ENCODE assay signal across 18 mouse cellular contexts in the genomic region with DNA sequence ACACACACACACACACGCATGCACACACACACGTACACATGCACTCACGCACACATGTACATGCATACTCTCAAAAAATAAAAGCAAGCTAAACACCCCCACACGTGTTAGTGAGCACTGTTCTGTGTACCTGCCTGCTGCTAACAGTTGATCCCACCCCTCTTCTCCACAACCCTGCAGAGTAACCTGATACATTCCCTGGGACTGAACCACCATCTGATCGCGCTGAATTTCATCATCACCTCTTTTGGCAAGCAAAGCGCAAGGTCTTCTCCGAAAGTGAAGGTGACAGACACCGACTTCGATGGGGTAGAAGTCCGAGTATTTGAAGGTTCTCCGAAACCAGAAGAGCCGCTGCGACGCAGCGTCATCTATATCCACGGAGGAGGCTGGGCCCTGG. TPM values are rescaled to one million over a fixed set of nuclear protein-coding genes. Genes with fewer than 3 reads are reported as not detected.
A peak's percentile ranks its signal among the peaks of the same experiment; 100 is the strongest.
DNase-seq lines count a peak whose midpoint lies in the region; ATAC-seq and TF ChIP-seq lines count a peak whose summit lies in the region.
"Had no signal": no experiment of that assay in that cellular context is flagged by ENCODE, and none has a peak within 500 bp of the region (broad histone marks: within the 10 kb centered on the region; RNA-seq: fewer than 3 reads in every experiment).

No protein-coding gene starts in this region.

- no peaks in the 10 kb centered on the region for H3K4me1 ChIP-seq in liver, embryonic 16.5 days (ENCODE audit: control insufficient read depth, low read depth, low read length)
- no peaks in the 10 kb centered on the region for H3K4me1 ChIP-seq in liver, embryonic 11.5 days (replicated peaks; ENCODE audit: control insufficient read depth, insufficient read depth, low read length)
- peaks cover 6% of the 10 kb centered on the region for H3K4me1 ChIP-seq in bone marrow, adult 2 months (ENCODE audit: control insufficient read depth, insufficient read depth, low read length)
- H3K4me1 ChIP-seq: embryonic facial prominence, embryonic 13.5 days; forebrain, embryonic 13.5 days; forebrain, embryonic 15.5 days had no signal

- no peak for DNase-seq in frontal cortex, postnatal 10 days (ENCODE audit: low spot score in 2 of 2)
- DNase-seq in liver, embryonic 11.5 days (ENCODE audit: low spot score), result no peak
- no peak for DNase-seq in urinary bladder, adult 2 months (ENCODE audit: low spot score)
- DNase-seq: adrenal gland, adult 2 months; adrenal gland, postnatal 10 days; adrenal gland, postnatal 25 days; cerebellum, adult 11-12 months; cerebellum, adult 2 months; cerebellum, adult 9-10 months; cerebellum, postnatal 10 days; cerebellum, postnatal 25 days; forebrain, postnatal 0 days had no signal

- no peak overlapping the region for H3K4me2 ChIP-seq in liver, embryonic 16.5 days (ENCODE audit: low read depth, low read length)
- no peak overlapping the region for H3K4me2 ChIP-seq in liver, embryonic 11.5 days
- H3K4me2 ChIP-seq: embryonic facial prominence, embryonic 13.5 days; forebrain, embryonic 13.5 days; forebrain, embryonic 15.5 days had no signal

- H3K36me3 ChIP-seq in liver, embryonic 16.5 days (ENCODE audit: control insufficient read depth, insufficient read depth), result peaks cover 4% of the 10 kb centered on the region; the same call in 1 of the 2 replicates
- H3K36me3 ChIP-seq in liver, embryonic 11.5 days (ENCODE audit: control insufficient read depth, insufficient read depth, low read length), result no peaks in the 10 kb centered on the region
- H3K36me3 ChIP-seq: embryonic facial prominence, embryonic 13.5 days; forebrain, embryonic 15.5 days had no signal

- no peak overlapping the region for H3K9ac ChIP-seq in liver, embryonic 16.5 days (ENCODE audit: low read depth, low read length)
- H3K9ac ChIP-seq in liver, embryonic 11.5 days (ENCODE audit: low read depth, low read length), result no peak overlapping the region
- H3K9ac ChIP-seq: embryonic facial prominence, embryonic 13.5 days; forebrain, embryonic 13.5 days; forebrain, embryonic 15.5 days; forebrain, postnatal 0 days had no signal

- no peak overlapping the region for H3K27ac ChIP-seq in liver, embryonic 16.5 days (ENCODE audit: low read length)
- no peak overlapping the region for H3K27ac ChIP-seq in liver, embryonic 11.5 days (ENCODE audit: low read depth, low read length)
- H3K27ac ChIP-seq in bone marrow, adult 2 months (ENCODE audit: control insufficient read depth, insufficient read depth, low read depth, low read length, poor library complexity), result peak overlapping the region; percentile 44; the same call in 1 of the 2 replicates
- H3K27ac ChIP-seq: embryonic facial prominence, embryonic 13.5 days; forebrain, embryonic 13.5 days; forebrain, embryonic 15.5 days had no signal

- no peak overlapping the region for H3K4me3 ChIP-seq in liver, embryonic 16.5 days (ENCODE audit: low read depth, low read length)
- no peak overlapping the region for H3K4me3 ChIP-seq in liver, embryonic 11.5 days (ENCODE audit: low read depth, low read length)
- H3K4me3 ChIP-seq in bone marrow, adult 2 months (replicated peaks; ENCODE audit: control insufficient read depth, low read depth, low read length), result no peak overlapping the region
- H3K4me3 ChIP-seq: embryonic facial prominence, embryonic 13.5 days; forebrain, embryonic 13.5 days; forebrain, embryonic 15.5 days had no signal

- TF ChIP-seq POLR2A in bone marrow, adult 2 months (IDR thresholded peaks at IDR 0.05; ENCODE audit: borderline replicate concordance, control insufficient read depth, low read depth, low read length), result no peak

- no peak for TF ChIP-seq CTCF in bone marrow, adult 2 months (IDR thresholded peaks at IDR 0.05; ENCODE audit: control insufficient read depth, insufficient read depth, low read length)

- no peaks in the 10 kb centered on the region for H3K27me3 ChIP-seq in liver, embryonic 16.5 days (ENCODE audit: control insufficient read depth, insufficient read depth, low read depth, low read length)
- no peaks in the 10 kb centered on the region for H3K27me3 ChIP-seq in liver, embryonic 11.5 days (replicated peaks; ENCODE audit: control insufficient read depth, insufficient read depth, low read length)
- H3K27me3 ChIP-seq: embryonic facial prominence, embryonic 13.5 days; forebrain, embryonic 13.5 days; forebrain, embryonic 15.5 days had no signal

- WGBS in liver, embryonic 16.5 days (ENCODE audit: insufficient replicate concordance), result 73% methylated on average over 17 of the region's 17 CpGs
- WGBS in liver, embryonic 11.5 days, result 66% methylated on average over 17 of the region's 17 CpGs
- WGBS in bone marrow, adult 2 months, result 86% methylated on average over 17 of the region's 17 CpGs

- no peaks in the 10 kb centered on the region for H3K9me3 ChIP-seq in liver, embryonic 16.5 days (replicated peaks; ENCODE audit: control insufficient read depth, low read length)
- H3K9me3 ChIP-seq in liver, embryonic 11.5 days (ENCODE audit: control insufficient read depth, low read length), result no peaks in the 10 kb centered on the region
- H3K9me3 ChIP-seq: embryonic facial prominence, embryonic 13.5 days; forebrain, embryonic 13.5 days; forebrain, embryonic 15.5 days had no signal

- 0 out of 2 replicates have a peak, but pooled peaks have one; percentile 36 for ATAC-seq in frontal cortex, adult (ENCODE audit: low TSS enrichment)
- ATAC-seq in liver, embryonic 16.5 days (ENCODE audit: low read depth), result peak; percentile 58; the same call in 1 of the 2 replicates
- no peak for ATAC-seq in liver, embryonic 11.5 days (replicated peaks; ENCODE audit: low FRiP score)
- ATAC-seq: forebrain, embryonic 13.5 days; forebrain, embryonic 15.5 days; forebrain, postnatal 0 days had no signal

RNA-seq across cellular contexts. Expression of gene Nceh1, which starts 39.7 kb away (rescaled TPM):
- 6.1 and 7.2 TPM in 2 replicates for polyA plus RNA-seq in liver, embryonic 16.5 days (2015; fragmentation: Nextera tagmentation; extraction: Ambion mirVana)
- 4.2 and 5.0 TPM in 2 replicates for polyA plus RNA-seq in liver, embryonic 11.5 days (2014; fragmentation: Nextera tagmentation; extraction: Ambion mirVana)
- polyA plus RNA-seq in bone marrow, adult 2 months (2011; ENCODE audit: insufficient read depth, insufficient read length, low replicate concordance, missing spikeins), result 2.1 and 7.1 TPM in 2 replicates
- 5.8 and 7.9 TPM in 2 replicates for polyA plus RNA-seq in urinary bladder, adult 2 months (2012; rRNA removed)
